Comparison of ENCODE assay signal across 14 mouse cellular contexts in the genomic region with DNA sequence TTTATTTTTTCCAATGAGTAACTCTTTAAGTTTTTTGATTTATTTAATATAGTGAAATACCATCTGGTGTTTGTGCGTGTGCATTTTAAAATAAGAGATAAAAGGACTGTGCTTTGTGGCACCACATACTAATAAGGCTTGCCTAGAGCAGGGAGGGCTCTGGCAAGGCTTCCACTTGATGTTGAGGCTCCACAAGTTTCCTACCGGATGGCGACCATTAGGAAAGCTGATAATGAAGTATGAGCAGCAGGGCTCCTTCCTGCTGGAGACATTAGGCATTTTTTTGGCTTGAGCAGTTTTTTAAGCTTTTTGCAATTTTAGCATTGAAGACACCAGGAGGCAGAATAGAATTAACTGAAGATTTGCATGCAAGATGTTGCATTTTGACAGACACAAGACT. TPM values are rescaled to one million over a fixed set of nuclear protein-coding genes. Genes with fewer than 3 reads are reported as not detected.
A peak's percentile ranks its signal among the peaks of the same experiment; 100 is the strongest.
DNase-seq lines count a peak whose midpoint lies in the region; ATAC-seq and TF ChIP-seq lines count a peak whose summit lies in the region.
"Had no signal": no experiment of that assay in that cellular context is flagged by ENCODE, and none has a peak within 500 bp of the region (broad histone marks: within the 10 kb centered on the region; RNA-seq: fewer than 3 reads in every experiment).

No protein-coding gene starts in this region.

- TF ChIP-seq POLR2A in brain, embryonic 14.5 days (IDR thresholded peaks at IDR 0.05; ENCODE audit: borderline replicate concordance, extremely low read depth, insufficient read depth, insufficient read length, poor library complexity, severe bottlenecking), result no peak

- no peak for DNase-seq in heart, postnatal 25 days (ENCODE audit: low spot score)
- DNase-seq in layer of hippocampus, adult 2 months (ENCODE audit: low spot score in 2 of 2), result peak in 1 of 2 experiments; percentile 16
- no peak for DNase-seq in layer of hippocampus, postnatal 10 days (ENCODE audit: low spot score in 2 of 2)
- DNase-seq in brain, embryonic 14.5 days (ENCODE audit: low read depth), result peak; percentile 29
- peak; percentile 62 for DNase-seq in lung, postnatal 10 days
- no peak for DNase-seq in ovary, postnatal 36 days (ENCODE audit: low spot score)
- DNase-seq: cerebellum, adult 2 months; gastrocnemius, postnatal 25 days; kidney, adult 9 months had no signal

- 0 out of 2 replicates have a peak, but pooled peaks cover 2% of the 10 kb centered on the region for H3K9me3 ChIP-seq in heart, embryonic 11.5 days (replicated peaks; ENCODE audit: control insufficient read depth, low read length)
- H3K9me3 ChIP-seq: hindbrain, embryonic 13.5 days; midbrain, embryonic 12.5 days had no signal

- H3K4me3 ChIP-seq in heart, embryonic 11.5 days (ENCODE audit: low read depth, low read length), result no peak overlapping the region
- H3K4me3 ChIP-seq in layer of hippocampus, adult 2 months, result no peak overlapping the region
- H3K4me3 ChIP-seq: hindbrain, embryonic 13.5 days; limb, embryonic 13.5 days; midbrain, embryonic 12.5 days had no signal

- ATAC-seq in heart, embryonic 11.5 days (replicated peaks; ENCODE audit: insufficient number of reproducible peaks, low FRiP score, low TSS enrichment), result no peak

- intact Hi-C loops in heart, postnatal 25 days (cut with DNase I), result loop anchor here (5.0 kb wide), 2 partner anchors 122 to 192 kb away; no protein-coding TSS in a partner anchor

- H3K27me3 ChIP-seq in heart, embryonic 11.5 days (ENCODE audit: control insufficient read depth, insufficient read depth, low read length), result no peaks in the 10 kb centered on the region
- H3K27me3 ChIP-seq: hindbrain, embryonic 13.5 days; limb, embryonic 13.5 days; midbrain, embryonic 12.5 days had no signal

- TF ChIP-seq CTCF in layer of hippocampus, adult 2 months (conservative IDR thresholded peaks at IDR 0.05), result peak; percentile 50
- TF ChIP-seq CTCF in brain, embryonic 14.5 days (IDR thresholded peaks at IDR 0.05; ENCODE audit: borderline replicate concordance, extremely low read depth, insufficient read depth, insufficient read length), result no peak

- 59% methylated on average over 3 of the region's 3 CpGs for WGBS in heart, embryonic 11.5 days (ENCODE audit: insufficient replicate concordance)

- no peak overlapping the region for H3K4me2 ChIP-seq in heart, embryonic 11.5 days
- H3K4me2 ChIP-seq: hindbrain, embryonic 13.5 days; limb, embryonic 13.5 days; midbrain, embryonic 12.5 days had no signal

- H3K4me1 ChIP-seq in heart, embryonic 11.5 days (ENCODE audit: control insufficient read depth, insufficient read depth, low read length), result no peaks in the 10 kb centered on the region
- H3K4me1 ChIP-seq: limb, embryonic 13.5 days; midbrain, embryonic 12.5 days had no signal

- H3K27ac ChIP-seq in heart, embryonic 11.5 days (ENCODE audit: low read depth, low read length), result peak overlapping the region; percentile 7; the same call in 1 of the 2 replicates
- peak overlapping the region; percentile 53; the same call in 1 of the 2 replicates for H3K27ac ChIP-seq in layer of hippocampus, adult 2 months
- H3K27ac ChIP-seq: hindbrain, embryonic 13.5 days; limb, embryonic 13.5 days; midbrain, embryonic 12.5 days; stomach, postnatal 0 days had no signal

- no peak overlapping the region for H3K9ac ChIP-seq in heart, embryonic 11.5 days (ENCODE audit: low read depth, low read length)
- H3K9ac ChIP-seq: hindbrain, embryonic 13.5 days; limb, embryonic 13.5 days; midbrain, embryonic 12.5 days had no signal

- peaks cover 9% of the 10 kb centered on the region for H3K36me3 ChIP-seq in heart, embryonic 11.5 days (ENCODE audit: control insufficient read depth, insufficient read depth, low read length)

RNA-seq across cellular contexts. Expression of gene Ap3m1, which starts 57.8 kb away (rescaled TPM):
- polyA plus RNA-seq in heart, embryonic 11.5 days (2014; fragmentation: Nextera tagmentation; extraction: Ambion mirVana), result 84.6 and 98.0 TPM in 2 replicates
- total RNA-seq in heart, postnatal 25 days (2021), result 10 to 100 TPM; 62.9 to 72.4 TPM
- 10 to 100 TPM; 67.0 to 70.9 TPM for total RNA-seq in layer of hippocampus, adult 2 months (2021)
- 10 to 100 TPM; 81.8 to 86.9 TPM for total RNA-seq in layer of hippocampus, postnatal 10 days (2021)
- 82.0 and 92.5 TPM in 2 replicates for polyA plus RNA-seq in brain, embryonic 14.5 days (2012; rRNA removed)

RNA-seq across cellular contexts. Expression of gene Adk, which starts 57.9 kb away (rescaled TPM):
- 261 and 271 TPM in 2 replicates for polyA plus RNA-seq in heart, embryonic 11.5 days (2014; fragmentation: Nextera tagmentation; extraction: Ambion mirVana)
- total RNA-seq in heart, postnatal 25 days (2021), result 100 to 1,000 TPM; 236 to 274 TPM
- 10 to 100 TPM; 62.5 to 72.3 TPM for total RNA-seq in layer of hippocampus, adult 2 months (2021)
- total RNA-seq in layer of hippocampus, postnatal 10 days (2021), result 10 to 100 TPM; 70.3 to 70.6 TPM
- polyA plus RNA-seq in brain, embryonic 14.5 days (2012; rRNA removed), result 18.6 and 25.3 TPM in 2 replicates

Comparison
In these comparisons a context has a peak if more than half of its experiments do, and no peak if none do; other contexts are left out.
1. DNase-seq: peak in brain, embryonic 14.5 days (single experiment) and lung, postnatal 10 days (single experiment); none in heart, postnatal 25 days (single experiment), layer of hippocampus, postnatal 10 days (0 of 2) and ovary, postnatal 36 days (single experiment).